Mouse (Mus musculus) common myeloid progenitor, adult 5-6 weeks (primary cell): ENCODE results near the gene Pak2. TPM values are rescaled to one million over a fixed set of nuclear protein-coding genes. Genes with fewer than 3 reads are reported as not detected.

Source experiments
- ATAC-seq: replicated peaks from 2 replicates; pipeline ENCODE4 v1.8.0; 2016; ENCODE audit warnings: low read depth, mild to moderate bottlenecking, moderate TSS enrichment, inconsistent platforms; ENCODE audit not compliant: poor library complexity, severe bottlenecking
- total RNA-seq: library from RNA; stranded (forward); fragments of 200-1000, 187-1606 nt; gene quantifications from 2 replicates; pipeline ENCODE4 v1.2.3, GENCODE M21; 2017

The Pak2 gene
- total RNA-seq = 52.7 and 64.7 TPM in 2 replicates

DNA sequence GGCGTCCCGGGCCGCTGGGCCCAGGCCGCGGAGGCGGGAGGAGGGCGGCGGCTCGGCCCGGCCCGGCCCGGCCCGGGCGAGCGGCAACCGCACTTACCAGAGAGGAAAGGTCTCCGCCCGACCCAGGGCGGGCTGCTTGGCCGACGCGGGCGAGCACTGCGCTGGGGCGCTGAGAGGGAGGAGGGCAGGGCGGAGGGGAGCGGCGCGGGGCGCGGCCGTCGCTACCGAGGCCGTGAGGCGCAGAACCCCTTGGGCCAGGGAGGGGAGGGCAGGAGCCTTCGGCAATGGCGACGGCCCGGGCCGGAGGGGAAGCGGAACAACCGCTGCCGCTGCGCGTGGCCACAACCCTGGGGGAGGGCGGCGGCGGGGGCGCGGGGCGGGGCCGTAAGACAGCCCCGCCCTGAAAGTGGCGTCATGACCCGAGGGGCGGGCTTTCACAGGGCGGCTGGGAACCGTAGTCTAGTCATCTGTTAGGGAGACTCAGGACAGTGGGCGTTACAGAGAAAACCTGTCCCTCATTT lies at the start of gene Pak2:
Pak2 (minus strand) TSS at position 352 of the 521 bp plus-strand sequence.
- peak; percentile 91 for ATAC-seq

DNA sequence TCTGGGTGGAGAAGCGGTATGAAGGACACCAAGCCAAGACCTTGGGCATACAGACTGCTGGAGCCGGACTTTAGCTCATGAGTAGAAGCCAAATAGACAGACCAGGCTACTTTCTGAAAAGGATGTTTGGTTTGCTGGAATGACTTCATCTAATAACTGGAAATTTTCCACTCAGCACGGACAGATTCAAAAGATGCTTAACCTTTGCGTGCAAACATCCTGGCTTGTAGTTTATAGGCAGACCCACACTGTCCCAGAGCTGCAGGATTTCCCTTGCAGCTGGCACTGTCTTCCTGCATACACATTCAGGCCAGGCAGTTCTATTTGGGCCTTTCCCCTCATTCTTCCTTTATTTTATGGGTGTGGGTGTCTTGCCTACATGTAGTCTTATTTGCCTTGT lies 47.9 kb upstream of the Pak2 start:
- no peak for ATAC-seq

- ATAC-seq = no peak
Observed at GRCm38 (mm10) chr16:32125364-32125763, 46.2 kb upstream of the Pak2 start.

- peak; percentile 60 for ATAC-seq
Observed at GRCm38 (mm10) chr16:32124444-32125335, 45.5 kb upstream of the Pak2 start.

DNA sequence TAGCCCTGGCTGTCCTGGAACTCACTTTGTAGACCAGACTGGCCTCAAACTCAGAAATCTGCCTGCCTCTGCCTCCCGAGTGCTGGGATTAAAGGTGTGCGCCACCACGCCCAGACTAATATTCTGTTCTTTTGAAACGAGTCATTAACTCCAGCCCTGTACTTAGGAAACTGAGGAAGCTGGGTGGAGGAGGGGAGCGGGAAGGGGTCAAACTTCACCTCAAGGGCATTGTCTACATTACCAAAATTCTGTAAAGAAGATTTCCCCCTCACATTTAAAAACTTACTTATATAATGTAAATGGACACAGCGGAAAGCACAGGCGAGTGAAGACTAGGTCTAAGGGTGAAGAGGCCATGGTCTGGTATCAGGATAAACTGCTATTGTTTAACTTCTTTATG lies 44.9 kb upstream of the Pak2 start:
- no peak for ATAC-seq

- ATAC-seq = no peak
Observed at GRCm38 (mm10) chr16:32120454-32120853, 41.3 kb upstream of the Pak2 start.

- ATAC-seq = no peak
Observed at GRCm38 (mm10) chr16:32116186-32116585, 37.0 kb upstream of the Pak2 start.

DNA sequence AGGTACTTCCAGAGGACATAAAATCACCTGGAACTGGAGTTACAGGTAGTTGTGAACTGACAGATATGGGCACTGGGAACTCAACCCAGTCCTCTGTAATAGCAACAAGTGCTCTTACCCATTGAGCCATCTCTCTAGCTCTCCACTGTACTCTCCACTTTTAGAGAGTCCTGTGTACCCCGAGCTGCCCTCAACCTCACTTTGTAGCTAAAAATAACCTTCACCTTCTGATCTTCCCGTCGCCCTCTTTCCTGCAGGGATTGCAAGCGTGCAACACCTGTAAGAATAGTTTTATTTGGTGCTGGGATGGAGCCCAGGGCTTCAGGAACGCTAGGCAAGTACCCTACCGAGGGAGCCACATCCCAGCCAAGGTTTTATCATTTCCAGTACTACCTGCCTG lies 36.6 kb upstream of the Pak2 start:
- no peak for ATAC-seq

DNA sequence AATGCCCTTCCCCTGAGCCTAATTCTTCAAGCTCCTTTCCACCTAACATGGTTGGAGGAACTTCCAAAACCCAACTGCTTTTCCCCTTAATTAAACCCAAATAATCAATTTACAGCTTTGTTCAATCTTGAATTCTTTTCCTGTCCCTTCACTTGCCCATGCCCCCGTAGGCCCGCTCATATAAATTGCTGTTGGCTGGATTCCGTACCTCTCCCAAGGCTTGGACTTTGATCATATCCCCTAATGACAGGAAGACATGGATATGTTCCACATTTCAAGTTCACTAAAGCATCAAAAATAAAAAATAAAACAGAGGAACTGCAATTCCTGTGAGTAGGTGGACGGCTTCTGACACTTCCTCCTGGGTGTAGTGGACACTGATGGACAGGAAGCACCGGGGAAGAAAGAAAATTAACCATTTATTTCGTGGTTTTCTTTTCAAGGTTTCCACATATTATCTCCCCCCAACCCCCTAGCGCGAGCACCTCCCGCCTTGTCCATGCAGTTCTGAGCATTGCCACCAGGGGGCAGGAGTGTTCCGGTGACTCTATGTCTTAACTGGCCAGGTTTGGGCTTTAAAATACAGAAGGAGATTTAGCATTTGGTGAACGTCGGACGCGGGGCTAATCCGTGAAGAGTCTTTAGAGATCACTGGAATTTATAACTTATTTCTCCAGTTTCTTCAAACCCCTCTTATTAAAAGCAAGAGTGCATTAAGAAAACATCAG lies 36.0 kb upstream of the Pak2 start:
- peak; percentile 54; the same call in 1 of the 2 replicates for ATAC-seq

DNA sequence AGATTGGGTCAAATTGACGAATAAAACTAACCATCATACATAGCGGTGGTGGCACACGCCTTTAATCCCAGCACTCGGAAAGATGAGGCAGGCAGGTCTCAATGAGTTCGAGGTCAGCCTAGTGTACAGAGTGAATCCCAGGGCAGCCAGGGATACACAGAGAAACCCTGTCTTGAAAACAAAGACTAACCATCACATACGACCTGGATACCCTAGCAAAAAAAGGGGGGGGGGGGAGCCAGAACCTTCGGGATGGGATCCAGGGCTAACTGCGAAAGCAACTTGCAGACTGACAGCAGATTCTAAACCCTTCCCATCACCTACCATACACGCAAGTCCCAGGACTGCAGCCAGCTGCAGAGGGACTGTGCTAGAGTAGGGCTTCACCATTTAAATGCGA lies 35.3 kb upstream of the Pak2 start:
- no peak for ATAC-seq

GRCm38 (mm10) chr16:32113541-32114218 lies 34.5 kb upstream of the Pak2 start:
- ATAC-seq = peak; percentile 76

DNA sequence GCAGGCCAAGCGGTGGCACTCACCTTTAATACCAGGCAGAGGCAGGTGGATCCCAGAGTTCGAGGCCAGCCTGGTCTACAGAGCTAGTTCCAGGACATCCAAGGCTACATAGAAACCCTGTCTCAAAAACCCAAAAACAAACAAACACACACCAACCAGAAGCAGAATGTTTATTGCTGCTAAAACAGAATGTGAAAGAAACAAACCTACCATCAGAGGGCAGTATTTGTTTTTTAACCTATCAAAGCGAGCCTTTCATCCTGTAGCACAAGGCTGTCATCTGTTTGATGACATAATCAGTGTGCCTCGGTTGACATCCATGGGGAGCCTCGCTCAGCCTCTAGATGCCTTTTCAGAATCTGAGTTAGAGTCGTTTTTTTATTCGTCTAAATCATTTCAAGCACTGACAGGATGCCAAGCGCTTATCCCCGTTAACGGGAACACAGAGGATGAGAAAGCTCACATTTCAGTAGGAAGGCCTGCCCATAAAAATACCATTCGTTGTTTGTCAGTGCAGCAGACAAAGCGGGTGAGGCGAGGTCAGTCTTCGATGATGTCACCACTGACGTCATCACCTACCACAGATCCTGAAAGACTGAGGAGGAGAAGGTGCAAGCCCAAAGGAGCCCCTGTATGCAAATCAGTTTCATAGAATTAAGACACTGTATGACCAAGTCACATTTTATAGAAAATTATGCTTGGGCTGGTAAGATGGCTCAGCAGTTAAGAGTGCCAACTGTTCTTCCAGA lies 32.0 kb upstream of the Pak2 start:
- no peak for ATAC-seq

- no peak for ATAC-seq
Observed at GRCm38 (mm10) chr16:32108578-32108977, 29.4 kb upstream of the Pak2 start.

GRCm38 (mm10) chr16:32108170-32108569 lies 29.0 kb upstream of the Pak2 start:
- peak; percentile 64 for ATAC-seq

- peak; percentile 70 for ATAC-seq
Observed at GRCm38 (mm10) chr16:32107342-32108045, 28.4 kb upstream of the Pak2 start.

DNA sequence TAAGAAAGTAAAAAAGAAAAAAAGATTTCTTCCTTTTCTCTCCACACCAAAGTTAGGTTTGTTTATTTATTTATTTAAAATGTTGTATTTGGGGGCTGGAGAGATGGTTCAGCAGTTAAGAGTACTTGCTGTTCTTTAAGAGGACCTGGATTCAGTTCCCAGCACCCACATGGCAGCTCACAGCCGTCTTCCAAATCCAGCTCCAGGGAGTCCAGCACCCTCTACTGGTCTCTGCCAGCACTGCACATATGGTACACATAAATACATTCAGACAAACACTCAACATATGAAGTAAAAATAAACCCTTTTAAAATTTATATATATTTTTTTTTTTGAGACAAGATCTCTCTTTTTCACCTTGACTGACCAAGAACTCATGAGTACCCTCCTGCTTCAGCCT lies 26.6 kb upstream of the Pak2 start:
- no peak for ATAC-seq

GRCm38 (mm10) chr16:32102295-32102694 lies 23.2 kb upstream of the Pak2 start:
- ATAC-seq = no peak

DNA sequence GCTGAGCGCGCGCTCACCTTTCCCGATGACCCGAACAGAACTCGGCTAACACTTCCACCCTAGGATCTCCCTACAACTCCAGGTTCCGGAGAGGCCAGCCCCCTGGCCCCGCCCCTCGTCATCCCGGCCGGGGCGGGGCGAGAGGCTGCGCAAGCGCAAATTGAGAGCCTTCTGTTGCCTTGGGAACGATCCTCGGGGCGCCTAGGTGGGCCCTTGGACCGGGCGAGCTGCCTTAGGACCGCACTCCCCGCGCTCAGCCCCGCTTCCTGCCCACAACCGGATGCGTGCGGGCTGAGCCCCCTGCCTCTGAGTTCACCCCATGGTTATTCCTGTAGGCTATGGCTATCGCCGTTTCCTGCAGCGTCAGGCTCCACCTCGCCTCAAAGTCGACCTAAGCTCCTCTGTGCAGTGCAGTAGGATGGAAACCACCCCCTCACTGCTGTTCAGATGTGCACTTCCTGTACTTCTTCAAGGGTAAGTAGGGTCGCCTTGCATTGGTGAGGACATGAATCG lies 20.6 kb upstream of the Pak2 start, which contains the start of the genes Pigx and Cep19:
Pigx (minus strand) TSS at position 103 of the 513 bp plus-strand sequence.
Cep19 (plus strand) TSS at position 163 of the 513 bp plus-strand sequence.
- peak; percentile 93 for ATAC-seq
